Mouse (Mus musculus) G1E-ER4 (cell line): ENCODE data around the gene Cib2. TPM values are rescaled to one million over a fixed set of nuclear protein-coding genes. Genes with fewer than 3 reads are reported as not detected.
A peak's percentile ranks its signal among the peaks of the same experiment; 100 is the strongest.

ENCODE experiments used
- GATA1 ChIP-seq: IDR thresholded peaks from one replicate; pipeline ENCODE4 v1.8.0; 2012; ENCODE audit warnings: low read length, inconsistent platforms
- polyA plus RNA-seq: library from polyadenylated mRNA; stranded (reverse); fragments of >175 nt; gene quantifications from 2 replicates; pipeline ENCODE4 v1.2.3, GENCODE M21; 2012

Gene Cib2
- polyA plus RNA-seq: 0.04 and 0.06 TPM in 2 replicates

GRCm38 (mm10) chr9:54559771-54560471, at the start of gene Cib2:
Gene Cib2 (minus strand): TSS chr9:54560218.
- TF ChIP-seq GATA1: no peak

GRCm38 (mm10) chr9:54604886-54605285, 44.9 kb upstream of the Cib2 start:
- no peak for TF ChIP-seq GATA1

- no peak for TF ChIP-seq GATA1
These were observed 44.2 kb upstream of the Cib2 start for GRCm38 (mm10) chr9:54604131-54604654.

GRCm38 (mm10) chr9:54602916-54603315, 42.9 kb upstream of the Cib2 start:
- no peak for TF ChIP-seq GATA1

- TF ChIP-seq GATA1: no peak
These were observed 42.4 kb upstream of the Cib2 start for GRCm38 (mm10) chr9:54602386-54602785.

- no peak for TF ChIP-seq GATA1
These were observed 36.9 kb upstream of the Cib2 start for GRCm38 (mm10) chr9:54596752-54597465.

- TF ChIP-seq GATA1: no peak
These were observed 27.8 kb upstream of the Cib2 start for GRCm38 (mm10) chr9:54587863-54588262.

GRCm38 (mm10) chr9:54586199-54587061, 26.4 kb upstream of the Cib2 start, which contains the start of gene Idh3a:
Gene Idh3a (plus strand): TSS chr9:54586334.
- no peak for TF ChIP-seq GATA1

GRCm38 (mm10) chr9:54585839-54586198, 25.8 kb upstream of the Cib2 start:
- no peak for TF ChIP-seq GATA1

GRCm38 (mm10) chr9:54583712-54584111, 23.7 kb upstream of the Cib2 start:
- TF ChIP-seq GATA1: peak; percentile 60

GRCm38 (mm10) chr9:54571130-54571839, 11.3 kb upstream of the Cib2 start:
- no peak for TF ChIP-seq GATA1

- no peak for TF ChIP-seq GATA1
These were observed 8.7 kb upstream of the Cib2 start for GRCm38 (mm10) chr9:54568732-54569131.

GRCm38 (mm10) chr9:54566958-54567357, 6.9 kb upstream of the Cib2 start:
- TF ChIP-seq GATA1: no peak

- no peak for TF ChIP-seq GATA1
These were observed 998 bp upstream of the Cib2 start for GRCm38 (mm10) chr9:54560831-54561601.

GRCm38 (mm10) chr9:54558731-54559130, 1.3 kb downstream of the Cib2 start:
- no peak for TF ChIP-seq GATA1
